Mouse (Mus musculus): ENCODE measurements at regions not wholly inside any gene's neighbourhood (a gene's known extent, or its start where the extent isn't known, plus 50 kb on each side); places are given as distances from the start of the nearest gene placed in this dataset.

GRCm38 (mm10) chr1:61313196-61313595, 325.4 kb upstream of the Pard3b start:
- no peak for ATAC-seq (ENCODE audit: insufficient number of reproducible peaks, insufficient read depth, low FRiP score, low read depth)
- Histone ChIP-seq H3K27ac (ENCODE audit: low read length) (no peak overlapping the region), H3K4me1 (ENCODE audit: control insufficient read depth, insufficient read depth, low read length) (no peaks in the 10 kb centered on the region), H3K4me3 (ENCODE audit: low read depth, low read length) (no peak overlapping the region), H3K4me2 (replicated peaks; ENCODE audit: low read depth, low read length) (no peak overlapping the region), H3K27me3 (ENCODE audit: control insufficient read depth, insufficient read depth, low read length) (no peaks in the 10 kb centered on the region), H3K9me3 (ENCODE audit: control insufficient read depth, low read depth, low read length) (no peaks in the 10 kb centered on the region), H3K36me3 (ENCODE audit: control insufficient read depth, insufficient read depth, low read length) (no peaks in the 10 kb centered on the region), H3K9ac (replicated peaks; ENCODE audit: low read depth, low read length) (no peak overlapping the region)
- WGBS = 85% methylated on average over 4 of the region's 4 CpGs

GRCm38 (mm10) chr1:61316261-61316660, 322.4 kb upstream of the Pard3b start:
- no peaks in the 10 kb centered on the region for H3K27me3 ChIP-seq (ENCODE audit: control insufficient read depth, insufficient read depth, low read length)
- no peak overlapping the region for H3K9ac ChIP-seq (replicated peaks; ENCODE audit: low read depth, low read length)
- no peak overlapping the region for H3K4me3 ChIP-seq (ENCODE audit: low read depth, low read length)
- H3K4me1 ChIP-seq (ENCODE audit: control insufficient read depth, insufficient read depth, low read length) = no peaks in the 10 kb centered on the region
- no peak for ATAC-seq (ENCODE audit: insufficient number of reproducible peaks, insufficient read depth, low FRiP score, low read depth)
- no peaks in the 10 kb centered on the region for H3K9me3 ChIP-seq (ENCODE audit: control insufficient read depth, low read depth, low read length)
- no peaks in the 10 kb centered on the region for H3K36me3 ChIP-seq (ENCODE audit: control insufficient read depth, insufficient read depth, low read length)
- WGBS = 84% methylated on average over 4 of the region's 4 CpGs
- no peak overlapping the region for H3K4me2 ChIP-seq (replicated peaks; ENCODE audit: low read depth, low read length)
- H3K27ac ChIP-seq (ENCODE audit: low read length) = no peak overlapping the region

GRCm38 (mm10) chr1:61316736-61317135, 321.9 kb upstream of the Pard3b start:
- no peaks in the 10 kb centered on the region for H3K4me1 ChIP-seq (ENCODE audit: control insufficient read depth, insufficient read depth, low read length)
- H3K36me3 ChIP-seq (ENCODE audit: control insufficient read depth, insufficient read depth, low read length) = no peaks in the 10 kb centered on the region
- H3K4me2 ChIP-seq (replicated peaks; ENCODE audit: low read depth, low read length) = no peak overlapping the region
- no peak overlapping the region for H3K4me3 ChIP-seq (ENCODE audit: low read depth, low read length)
- WGBS = 79% methylated on average over 2 of the region's 2 CpGs
- no peak for ATAC-seq (ENCODE audit: insufficient number of reproducible peaks, insufficient read depth, low FRiP score, low read depth)
- H3K9me3 ChIP-seq (ENCODE audit: control insufficient read depth, low read depth, low read length) = no peaks in the 10 kb centered on the region
- no peak overlapping the region for H3K9ac ChIP-seq (replicated peaks; ENCODE audit: low read depth, low read length)
- no peak overlapping the region for H3K27ac ChIP-seq (ENCODE audit: low read length)
- no peaks in the 10 kb centered on the region for H3K27me3 ChIP-seq (ENCODE audit: control insufficient read depth, insufficient read depth, low read length)

- Histone ChIP-seq H3K27me3 (ENCODE audit: control insufficient read depth, insufficient read depth, low read length) (no peaks in the 10 kb centered on the region), H3K36me3 (ENCODE audit: control insufficient read depth, insufficient read depth, low read length) (no peaks in the 10 kb centered on the region), H3K9ac (replicated peaks; ENCODE audit: low read depth, low read length) (no peak overlapping the region), H3K9me3 (ENCODE audit: control insufficient read depth, low read depth, low read length) (no peaks in the 10 kb centered on the region), H3K4me3 (ENCODE audit: low read depth, low read length) (no peak overlapping the region), H3K27ac (ENCODE audit: low read length) (no peak overlapping the region), H3K4me1 (ENCODE audit: control insufficient read depth, insufficient read depth, low read length) (no peaks in the 10 kb centered on the region), H3K4me2 (replicated peaks; ENCODE audit: low read depth, low read length) (no peak overlapping the region)
- 76% methylated on average over 1 of the region's 1 CpGs for WGBS
- ATAC-seq (ENCODE audit: insufficient number of reproducible peaks, insufficient read depth, low FRiP score, low read depth) = no peak
Measured at GRCm38 (mm10) chr1:61318042-61318441, 320.6 kb upstream of the Pard3b start.

- Histone ChIP-seq H3K9ac (replicated peaks; ENCODE audit: low read depth, low read length) (no peak overlapping the region), H3K4me1 (ENCODE audit: control insufficient read depth, insufficient read depth, low read length) (no peaks in the 10 kb centered on the region), H3K4me3 (ENCODE audit: low read depth, low read length) (no peak overlapping the region), H3K27me3 (ENCODE audit: control insufficient read depth, insufficient read depth, low read length) (no peaks in the 10 kb centered on the region), H3K9me3 (ENCODE audit: control insufficient read depth, low read depth, low read length) (no peaks in the 10 kb centered on the region), H3K36me3 (ENCODE audit: control insufficient read depth, insufficient read depth, low read length) (no peaks in the 10 kb centered on the region), H3K27ac (ENCODE audit: low read length) (no peak overlapping the region), H3K4me2 (replicated peaks; ENCODE audit: low read depth, low read length) (no peak overlapping the region)
- WGBS = 67% methylated on average over 6 of the region's 6 CpGs
- no peak for ATAC-seq (ENCODE audit: insufficient number of reproducible peaks, insufficient read depth, low FRiP score, low read depth)
Measured at GRCm38 (mm10) chr1:61321513-61322145, 317.0 kb upstream of the Pard3b start.

- Histone ChIP-seq H3K36me3 (ENCODE audit: control insufficient read depth, insufficient read depth, low read length) (no peaks in the 10 kb centered on the region), H3K4me2 (replicated peaks; ENCODE audit: low read depth, low read length) (no peak overlapping the region), H3K4me3 (ENCODE audit: low read depth, low read length) (no peak overlapping the region), H3K9me3 (ENCODE audit: control insufficient read depth, low read depth, low read length) (no peaks in the 10 kb centered on the region), H3K4me1 (ENCODE audit: control insufficient read depth, insufficient read depth, low read length) (no peaks in the 10 kb centered on the region), H3K27me3 (ENCODE audit: control insufficient read depth, insufficient read depth, low read length) (no peaks in the 10 kb centered on the region), H3K9ac (replicated peaks; ENCODE audit: low read depth, low read length) (no peak overlapping the region), H3K27ac (ENCODE audit: low read length) (no peak overlapping the region)
- WGBS = 76% methylated on average over 2 of the region's 2 CpGs
- ATAC-seq (ENCODE audit: insufficient number of reproducible peaks, insufficient read depth, low FRiP score, low read depth) = no peak
Measured at GRCm38 (mm10) chr1:61331456-61331855, 307.2 kb upstream of the Pard3b start.

GRCm38 (mm10) chr1:61331906-61332305, 306.7 kb upstream of the Pard3b start:
- no peak overlapping the region for H3K4me3 ChIP-seq (ENCODE audit: low read depth, low read length)
- H3K4me1 ChIP-seq (ENCODE audit: control insufficient read depth, insufficient read depth, low read length) = no peaks in the 10 kb centered on the region
- no peaks in the 10 kb centered on the region for H3K9me3 ChIP-seq (ENCODE audit: control insufficient read depth, low read depth, low read length)
- no peaks in the 10 kb centered on the region for H3K36me3 ChIP-seq (ENCODE audit: control insufficient read depth, insufficient read depth, low read length)
- no peak for ATAC-seq (ENCODE audit: insufficient number of reproducible peaks, insufficient read depth, low FRiP score, low read depth)
- H3K4me2 ChIP-seq (replicated peaks; ENCODE audit: low read depth, low read length) = no peak overlapping the region
- no peak overlapping the region for H3K9ac ChIP-seq (replicated peaks; ENCODE audit: low read depth, low read length)
- no peaks in the 10 kb centered on the region for H3K27me3 ChIP-seq (ENCODE audit: control insufficient read depth, insufficient read depth, low read length)
- 54% methylated on average over 3 of the region's 3 CpGs for WGBS
- H3K27ac ChIP-seq (ENCODE audit: low read length) = no peak overlapping the region

- no peaks in the 10 kb centered on the region for H3K36me3 ChIP-seq (ENCODE audit: control insufficient read depth, insufficient read depth, low read length)
- H3K9ac ChIP-seq (replicated peaks; ENCODE audit: low read depth, low read length) = no peak overlapping the region
- H3K27me3 ChIP-seq (ENCODE audit: control insufficient read depth, insufficient read depth, low read length) = no peaks in the 10 kb centered on the region
- ATAC-seq (ENCODE audit: insufficient number of reproducible peaks, insufficient read depth, low FRiP score, low read depth) = no peak
- no peak overlapping the region for H3K4me3 ChIP-seq (ENCODE audit: low read depth, low read length)
- 92% methylated on average over 2 of the region's 2 CpGs for WGBS
- H3K4me1 ChIP-seq (ENCODE audit: control insufficient read depth, insufficient read depth, low read length) = no peaks in the 10 kb centered on the region
- no peak overlapping the region for H3K27ac ChIP-seq (ENCODE audit: low read length)
- H3K9me3 ChIP-seq (ENCODE audit: control insufficient read depth, low read depth, low read length) = no peaks in the 10 kb centered on the region
- H3K4me2 ChIP-seq (replicated peaks; ENCODE audit: low read depth, low read length) = no peak overlapping the region
Measured at GRCm38 (mm10) chr1:61336367-61336766, 302.3 kb upstream of the Pard3b start.

GRCm38 (mm10) chr1:61352921-61353320, 285.7 kb upstream of the Pard3b start:
- no peak for ATAC-seq (ENCODE audit: insufficient number of reproducible peaks, insufficient read depth, low FRiP score, low read depth)
- 0 out of 2 replicates have a peak, but pooled peaks cover 7% of the 10 kb centered on the region for H3K4me1 ChIP-seq (ENCODE audit: control insufficient read depth, insufficient read depth, low read length)
- H3K36me3 ChIP-seq (ENCODE audit: control insufficient read depth, insufficient read depth, low read length) = no peaks in the 10 kb centered on the region
- WGBS = 71% methylated on average over 1 of the region's 1 CpGs
- no peak overlapping the region for H3K27ac ChIP-seq (ENCODE audit: low read length)
- no peaks in the 10 kb centered on the region for H3K9me3 ChIP-seq (ENCODE audit: control insufficient read depth, low read depth, low read length)
- H3K4me2 ChIP-seq (replicated peaks; ENCODE audit: low read depth, low read length) = no peak overlapping the region
- H3K27me3 ChIP-seq (ENCODE audit: control insufficient read depth, insufficient read depth, low read length) = no peaks in the 10 kb centered on the region
- H3K9ac ChIP-seq (replicated peaks; ENCODE audit: low read depth, low read length) = no peak overlapping the region
- no peak overlapping the region for H3K4me3 ChIP-seq (ENCODE audit: low read depth, low read length)
